Mouse (Mus musculus): ENCODE data around the gene Atxn2. TPM values are rescaled to one million over a fixed set of nuclear protein-coding genes. Genes with fewer than 3 reads are reported as not detected.
A peak's percentile ranks its signal among the peaks of the same experiment; 100 is the strongest.

Atxn2 gene
- polyA plus RNA-seq (2012), result 11.4 and 12.2 TPM in 2 replicates

- Histone ChIP-seq H3K4me1 (ENCODE audit: control insufficient read depth) (peaks cover 49% of the 10 kb centered on the region), H3K27me3 (ENCODE audit: control insufficient read depth) (no peaks in the 10 kb centered on the region), H3K9me3 (ENCODE audit: control insufficient read depth, low read length) (no peaks in the 10 kb centered on the region)
Observed at GRCm38 (mm10) chr5:121711174-121711927, at the start of gene Atxn2. Atxn2 (plus strand) TSS chr5:121711337.

DNA sequence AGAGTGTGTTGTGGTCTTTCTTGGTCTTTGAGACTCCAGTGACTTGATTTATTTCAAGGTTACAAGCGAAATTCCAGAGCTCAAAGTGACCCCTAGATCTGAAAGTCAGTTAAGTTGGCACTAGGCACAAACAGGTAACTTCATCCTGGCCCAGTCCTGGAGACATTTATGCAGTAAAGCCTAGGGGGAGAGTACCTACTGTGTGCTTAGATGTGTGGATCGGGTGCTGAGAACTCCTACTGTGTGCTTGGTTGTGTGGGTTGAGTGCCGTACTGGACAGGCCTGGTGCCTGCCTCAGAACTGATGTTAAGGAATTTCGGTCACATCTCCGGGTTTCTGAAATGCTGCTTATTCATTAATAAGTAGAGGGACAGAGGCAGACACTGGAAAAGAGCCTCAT lies 49.6 kb upstream of the Atxn2 start:
- H3K27me3 ChIP-seq (ENCODE audit: control insufficient read depth), result no peaks in the 10 kb centered on the region
- H3K36me3 ChIP-seq (ENCODE audit: control insufficient read depth), result peaks cover 50% of the 10 kb centered on the region
- H3K4me3 ChIP-seq (replicated peaks), result peak overlapping the region; percentile 97
- H3K9me3 ChIP-seq (ENCODE audit: control insufficient read depth, low read length), result no peaks in the 10 kb centered on the region
- H3K4me1 ChIP-seq (ENCODE audit: control insufficient read depth), result peaks cover 30% of the 10 kb centered on the region
- no peak for TF ChIP-seq TAL1 (IDR thresholded peaks at IDR 0.05; ENCODE audit: low read length)
- no peak for TF ChIP-seq GATA1 (IDR thresholded peaks at IDR 0.05; ENCODE audit: low read length)

More at GRCm38 (mm10) chr5:121711174-121711927, at the start of gene Atxn2:
- TF ChIP-seq TAL1 (IDR thresholded peaks at IDR 0.05; ENCODE audit: low read length) (no peak), GATA1 (IDR thresholded peaks at IDR 0.05; ENCODE audit: low read length) (no peak)
- Histone ChIP-seq H3K4me3 (replicated peaks) (peak within 1 kb of the TSS; percentile 93), H3K36me3 (ENCODE audit: control insufficient read depth) (peaks cover 14% of the 10 kb centered on the region)

- Histone ChIP-seq H3K4me3 (replicated peaks) (no peak overlapping the region), H3K4me1 (ENCODE audit: control insufficient read depth) (peaks cover 30% of the 10 kb centered on the region), H3K9me3 (ENCODE audit: control insufficient read depth, low read length) (no peaks in the 10 kb centered on the region), H3K36me3 (ENCODE audit: control insufficient read depth) (peaks cover 70% of the 10 kb centered on the region), H3K27me3 (ENCODE audit: control insufficient read depth) (no peaks in the 10 kb centered on the region)
- no peak for TF ChIP-seq GATA1 (IDR thresholded peaks at IDR 0.05; ENCODE audit: low read length)
Observed at GRCm38 (mm10) chr5:121663456-121663855, 47.7 kb upstream of the Atxn2 start.

GRCm38 (mm10) chr5:121664078-121664477 lies 47.1 kb upstream of the Atxn2 start:
- Histone ChIP-seq H3K27me3 (ENCODE audit: control insufficient read depth) (no peaks in the 10 kb centered on the region), H3K4me1 (ENCODE audit: control insufficient read depth) (peaks cover 30% of the 10 kb centered on the region), H3K36me3 (ENCODE audit: control insufficient read depth) (peaks cover 76% of the 10 kb centered on the region), H3K4me3 (replicated peaks) (no peak overlapping the region), H3K9me3 (ENCODE audit: control insufficient read depth, low read length) (no peaks in the 10 kb centered on the region)
- TF ChIP-seq TAL1 (IDR thresholded peaks at IDR 0.05; ENCODE audit: low read length) (no peak), GATA1 (IDR thresholded peaks at IDR 0.05; ENCODE audit: low read length) (no peak)

DNA sequence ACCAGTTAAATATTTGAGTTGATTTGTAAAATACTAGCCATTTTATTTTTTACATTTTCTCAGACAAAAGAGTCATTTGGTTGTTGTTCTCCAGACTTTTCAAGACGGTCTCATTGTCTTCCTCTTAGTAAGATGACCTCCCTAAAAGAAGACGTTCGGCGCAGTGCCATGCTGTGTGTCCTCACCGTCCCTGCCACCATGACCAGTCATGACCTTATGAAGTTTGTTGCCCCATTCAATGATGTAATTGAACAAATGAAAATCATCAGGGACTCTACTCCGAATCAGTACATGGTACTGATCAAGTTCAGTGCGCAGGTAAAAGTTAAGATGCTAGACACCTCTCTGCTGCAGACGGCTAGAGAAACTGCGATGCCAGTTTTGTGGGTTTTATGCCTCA lies 46.2 kb upstream of the Atxn2 start:
- TF ChIP-seq GATA1 (IDR thresholded peaks at IDR 0.05; ENCODE audit: low read length) (no peak), TAL1 (IDR thresholded peaks at IDR 0.05; ENCODE audit: low read length) (no peak)
- H3K27me3 ChIP-seq (ENCODE audit: control insufficient read depth), result no peaks in the 10 kb centered on the region
- H3K36me3 ChIP-seq (ENCODE audit: control insufficient read depth), result peaks cover 83% of the 10 kb centered on the region
- peaks cover 24% of the 10 kb centered on the region for H3K4me1 ChIP-seq (ENCODE audit: control insufficient read depth)
- 0 out of 2 replicates have a peak, but pooled peaks cover under 1% of the 10 kb centered on the region for H3K9me3 ChIP-seq (ENCODE audit: control insufficient read depth, low read length)
- no peak overlapping the region for H3K4me3 ChIP-seq (replicated peaks)

DNA sequence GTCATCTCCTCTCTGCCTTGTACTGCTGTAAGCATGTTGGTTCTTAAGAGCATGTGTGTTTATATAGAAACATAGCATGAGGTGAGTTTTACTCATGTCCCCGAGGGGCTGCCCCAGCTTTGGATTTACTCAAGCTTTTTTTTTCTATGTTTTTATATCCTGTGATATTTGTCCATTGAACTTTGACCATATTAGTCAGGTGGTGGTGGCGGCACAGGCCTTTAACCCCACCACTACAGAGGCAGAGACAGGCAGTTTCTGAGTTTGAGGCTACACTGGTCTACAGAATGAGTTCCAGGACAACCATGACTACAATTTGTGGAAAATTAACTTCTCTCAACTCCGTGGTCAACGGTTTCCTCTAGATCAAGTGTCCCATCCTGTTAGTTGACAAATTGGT lies 44.1 kb upstream of the Atxn2 start:
- Histone ChIP-seq H3K9me3 (ENCODE audit: control insufficient read depth, low read length) (peaks cover 3% of the 10 kb centered on the region; the same call in 1 of the 2 replicates), H3K4me3 (replicated peaks) (no peak overlapping the region), H3K4me1 (ENCODE audit: control insufficient read depth) (peaks cover 7% of the 10 kb centered on the region), H3K27me3 (ENCODE audit: control insufficient read depth) (no peaks in the 10 kb centered on the region), H3K36me3 (ENCODE audit: control insufficient read depth) (peaks cover 93% of the 10 kb centered on the region)
- no peak for TF ChIP-seq GATA1 (IDR thresholded peaks at IDR 0.05; ENCODE audit: low read length)

GRCm38 (mm10) chr5:121668411-121668810 lies 42.7 kb upstream of the Atxn2 start:
- Histone ChIP-seq H3K4me1 (ENCODE audit: control insufficient read depth) (peaks cover 1% of the 10 kb centered on the region; the same call in 1 of the 2 replicates), H3K27me3 (ENCODE audit: control insufficient read depth) (no peaks in the 10 kb centered on the region), H3K4me3 (replicated peaks) (no peak overlapping the region), H3K9me3 (ENCODE audit: control insufficient read depth, low read length) (peaks cover 3% of the 10 kb centered on the region; the same call in 1 of the 2 replicates), H3K36me3 (ENCODE audit: control insufficient read depth) (peaks cover 92% of the 10 kb centered on the region)
- TF ChIP-seq GATA1 (IDR thresholded peaks at IDR 0.05; ENCODE audit: low read length), result no peak
- no peak for TF ChIP-seq TAL1 (IDR thresholded peaks at IDR 0.05; ENCODE audit: low read length)

DNA sequence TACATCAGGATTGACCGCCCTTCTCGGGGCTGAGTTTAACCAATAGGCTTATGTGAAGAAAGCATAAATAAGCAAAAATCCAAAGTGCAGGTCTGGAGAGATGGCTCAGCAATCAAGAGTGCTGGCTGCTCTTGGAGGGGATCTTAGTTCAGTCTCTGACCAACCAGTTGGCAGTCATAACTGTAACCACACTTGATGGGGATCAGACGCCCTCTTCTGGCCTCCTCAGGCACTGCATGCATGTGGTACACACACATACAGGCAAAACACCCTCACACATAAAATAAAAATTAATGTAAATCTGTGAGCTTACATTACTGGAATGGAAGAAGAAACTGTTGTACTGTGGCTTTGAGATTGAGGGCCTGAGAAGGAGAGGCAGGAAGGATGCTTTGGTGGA lies 40.7 kb upstream of the Atxn2 start:
- H3K27me3 ChIP-seq (ENCODE audit: control insufficient read depth), result no peaks in the 10 kb centered on the region
- peaks cover 3% of the 10 kb centered on the region; the same call in 1 of the 2 replicates for H3K9me3 ChIP-seq (ENCODE audit: control insufficient read depth, low read length)
- no peaks in the 10 kb centered on the region; the same call in 1 of the 2 replicates for H3K4me1 ChIP-seq (ENCODE audit: control insufficient read depth)
- no peak overlapping the region for H3K4me3 ChIP-seq (replicated peaks)
- peaks cover 91% of the 10 kb centered on the region for H3K36me3 ChIP-seq (ENCODE audit: control insufficient read depth)
- TF ChIP-seq TAL1 (IDR thresholded peaks at IDR 0.05; ENCODE audit: low read length), result no peak
- TF ChIP-seq GATA1 (IDR thresholded peaks at IDR 0.05; ENCODE audit: low read length), result no peak

GRCm38 (mm10) chr5:121682250-121682649 lies 28.9 kb upstream of the Atxn2 start:
- Histone ChIP-seq H3K27me3 (ENCODE audit: control insufficient read depth) (no peaks in the 10 kb centered on the region), H3K4me1 (ENCODE audit: control insufficient read depth) (no peaks in the 10 kb centered on the region), H3K4me3 (replicated peaks) (no peak overlapping the region), H3K36me3 (ENCODE audit: control insufficient read depth) (peaks cover 98% of the 10 kb centered on the region), H3K9me3 (ENCODE audit: control insufficient read depth, low read length) (no peaks in the 10 kb centered on the region)
- TF ChIP-seq TAL1 (IDR thresholded peaks at IDR 0.05; ENCODE audit: low read length), result no peak
- TF ChIP-seq GATA1 (IDR thresholded peaks at IDR 0.05; ENCODE audit: low read length), result no peak

Data from erythroblast, embryonic 14.5 days (primary cell).